Comparison of ENCODE assay signal across 10 mouse cellular contexts in genomic region chr16:10737571-10737970, GRCm38 (mm10). TPM values are rescaled to one million over a fixed set of nuclear protein-coding genes. Genes with fewer than 3 reads are reported as not detected.
DNase-seq lines count a peak whose midpoint lies in the region; ATAC-seq and TF ChIP-seq lines count a peak whose summit lies in the region.
"Had no signal": no experiment of that assay in that cellular context is flagged by ENCODE, and none has a peak within 500 bp of the region (broad histone marks: within the 10 kb centered on the region; RNA-seq: fewer than 3 reads in every experiment).

No protein-coding gene starts in this region.

- 0 out of 2 replicates have a peak, but pooled peaks cover 5% of the 10 kb centered on the region for H3K4me1 ChIP-seq in kidney, embryonic 14.5 days (ENCODE audit: control insufficient read depth, insufficient read depth, low read length)
- peaks cover 22% of the 10 kb centered on the region; the same call in 1 of the 2 replicates for H3K4me1 ChIP-seq in lung, postnatal 0 days (ENCODE audit: insufficient read depth, low read depth, low read length)
- H3K4me1 ChIP-seq: neural tube, embryonic 12.5 days had no signal

- DNase-seq in gastrocnemius, adult 18-20 months (ENCODE audit: low spot score): peak; percentile 41
- DNase-seq in gastrocnemius, postnatal 14 days: no peak
- peak; percentile 66 to 82 for DNase-seq in heart, adult 9 months (ENCODE audit: low spot score in 2 of 2)
- DNase-seq in lung, postnatal 0 days (ENCODE audit: low spot score): peak; percentile 80
- no peak for DNase-seq in ovary, adult 18-20 months (ENCODE audit: low spot score)
- DNase-seq in cerebellum, postnatal 10 days: no peak
- DNase-seq in gastrocnemius, adult 8-10 months (ENCODE audit: low spot score in 2 of 2): no peak

- H3K27ac ChIP-seq in kidney, embryonic 14.5 days (ENCODE audit: low read depth, low read length): peak overlapping the region; percentile 57
- H3K27ac ChIP-seq in lung, postnatal 0 days (ENCODE audit: low read length): peak overlapping the region; percentile 61
- H3K27ac ChIP-seq: neural tube, embryonic 12.5 days had no signal

- TF ChIP-seq CTCF in lung, postnatal 0 days (IDR thresholded peaks at IDR 0.05): 0 out of 2 replicates have a peak, but pooled peaks have one; percentile 12

- intact Hi-C loops in gastrocnemius, postnatal 14 days (cut with DNase I; ENCODE audit: low total_unique reads): no loop called here

- H3K4me3 ChIP-seq in kidney, embryonic 14.5 days (ENCODE audit: low read length): no peak overlapping the region
- no peak overlapping the region for H3K4me3 ChIP-seq in lung, postnatal 0 days (ENCODE audit: low read depth, low read length)
- H3K4me3 ChIP-seq: neural tube, embryonic 12.5 days had no signal

- TF ChIP-seq EP300 in lung, postnatal 0 days (IDR thresholded peaks at IDR 0.05): peak; percentile 93

- no peaks in the 10 kb centered on the region for H3K36me3 ChIP-seq in kidney, embryonic 14.5 days (ENCODE audit: control insufficient read depth, insufficient read depth, low read length)
- H3K36me3 ChIP-seq in lung, postnatal 0 days (ENCODE audit: insufficient read depth, low read length): no peaks in the 10 kb centered on the region
- H3K36me3 ChIP-seq: neural tube, embryonic 12.5 days had no signal

- H3K27me3 ChIP-seq in kidney, embryonic 14.5 days (ENCODE audit: control insufficient read depth, insufficient read depth, low read length): no peaks in the 10 kb centered on the region
- no peaks in the 10 kb centered on the region for H3K27me3 ChIP-seq in lung, postnatal 0 days (replicated peaks; ENCODE audit: insufficient read depth, low read length)
- H3K27me3 ChIP-seq: neural tube, embryonic 12.5 days had no signal

- ATAC-seq in kidney, embryonic 14.5 days (ENCODE audit: low FRiP score, low TSS enrichment): 0 out of 2 replicates have a peak, but pooled peaks have one; percentile 60
- ATAC-seq in lung, postnatal 0 days: peak; percentile 74

- 28% methylated on average over 2 of the region's 2 CpGs for WGBS in kidney, embryonic 14.5 days
- WGBS in lung, postnatal 0 days: 42% methylated on average over 2 of the region's 2 CpGs

- no peak overlapping the region for H3K4me2 ChIP-seq in kidney, embryonic 14.5 days (replicated peaks; ENCODE audit: low read depth, low read length)
- no peak overlapping the region for H3K4me2 ChIP-seq in lung, postnatal 0 days (replicated peaks; ENCODE audit: low read depth, low read length)
- H3K4me2 ChIP-seq: neural tube, embryonic 12.5 days had no signal

- no peaks in the 10 kb centered on the region for H3K9me3 ChIP-seq in kidney, embryonic 14.5 days (ENCODE audit: control insufficient read depth, low read length)
- no peaks in the 10 kb centered on the region for H3K9me3 ChIP-seq in lung, postnatal 0 days (ENCODE audit: low read length)
- H3K9me3 ChIP-seq: neural tube, embryonic 12.5 days had no signal

- H3K9ac ChIP-seq in kidney, embryonic 14.5 days (ENCODE audit: low read depth, low read length): no peak overlapping the region
- no peak overlapping the region for H3K9ac ChIP-seq in lung, postnatal 0 days (replicated peaks; ENCODE audit: low read depth)
- H3K9ac ChIP-seq: neural tube, embryonic 12.5 days had no signal

RNA-seq across cellular contexts. Expression of gene Socs1, which starts 47.8 kb away (rescaled TPM):
- under 1 TPM; 0.21 to 0.52 TPM for total RNA-seq in gastrocnemius, adult 18-20 months (2021)
- 1 to 10 TPM in 1 of 2 experiments, under 1 TPM in 1; 0.40 to 1.5 TPM for total RNA-seq in gastrocnemius, postnatal 14 days (2021)
- 6.3 and 7.2 TPM in 2 replicates for polyA plus RNA-seq in kidney, embryonic 14.5 days (2014; fragmentation: Nextera tagmentation; extraction: Ambion mirVana)
- polyA plus RNA-seq in lung, postnatal 0 days (2015; fragmentation: Nextera tagmentation; extraction: Ambion mirVana): 9.0 and 13.4 TPM in 2 replicates
- under 1 TPM in 3 of 4 experiments, not detected in 1; 0.31 to 0.49 (median 0.35) TPM for total RNA-seq in gastrocnemius, adult 8-10 months (2022)

RNA-seq across cellular contexts. Expression of gene Tnp2, which starts 50.9 kb away (rescaled TPM):
- not detected for total RNA-seq in gastrocnemius, adult 18-20 months (2021)
- total RNA-seq in gastrocnemius, postnatal 14 days (2021): not detected
- polyA plus RNA-seq in kidney, embryonic 14.5 days (2014; fragmentation: Nextera tagmentation; extraction: Ambion mirVana): not detected in 2 replicates
- not detected in 2 replicates for polyA plus RNA-seq in lung, postnatal 0 days (2015; fragmentation: Nextera tagmentation; extraction: Ambion mirVana)
- total RNA-seq in gastrocnemius, adult 8-10 months (2022): not detected
- polyA plus RNA-seq: neural tube, embryonic 12.5 days had no signal

RNA-seq across cellular contexts. Expression of gene Prm3, which starts 53.1 kb away (rescaled TPM):
- total RNA-seq in gastrocnemius, adult 18-20 months (2021): not detected
- not detected for total RNA-seq in gastrocnemius, postnatal 14 days (2021)
- polyA plus RNA-seq in kidney, embryonic 14.5 days (2014; fragmentation: Nextera tagmentation; extraction: Ambion mirVana): not detected in 2 replicates
- polyA plus RNA-seq in lung, postnatal 0 days (2015; fragmentation: Nextera tagmentation; extraction: Ambion mirVana): not detected in 2 replicates
- total RNA-seq in gastrocnemius, adult 8-10 months (2022): not detected
- polyA plus RNA-seq: neural tube, embryonic 12.5 days; thymus, postnatal 0 days had no signal

RNA-seq across cellular contexts. Expression of gene Prm2, which starts 58.4 kb away (rescaled TPM):
- not detected for total RNA-seq in gastrocnemius, adult 18-20 months (2021)
- not detected for total RNA-seq in gastrocnemius, postnatal 14 days (2021)
- not detected in 2 replicates for polyA plus RNA-seq in kidney, embryonic 14.5 days (2014; fragmentation: Nextera tagmentation; extraction: Ambion mirVana)
- polyA plus RNA-seq in lung, postnatal 0 days (2015; fragmentation: Nextera tagmentation; extraction: Ambion mirVana): not detected in 2 replicates
- not detected for total RNA-seq in gastrocnemius, adult 8-10 months (2022)
- polyA plus RNA-seq: neural tube, embryonic 12.5 days; thymus, postnatal 0 days had no signal

Comparison
In these comparisons a context has a peak if more than half of its experiments do, and no peak if none do; other contexts are left out.
1. DNase-seq: peak in gastrocnemius, adult 18-20 months (single experiment), heart, adult 9 months (2 of 2) and lung, postnatal 0 days (single experiment); none in gastrocnemius, postnatal 14 days (single experiment), ovary, adult 18-20 months (single experiment), cerebellum, postnatal 10 days (0 of 2) and gastrocnemius, adult 8-10 months (0 of 2).